Mouse (Mus musculus): ENCODE data around the gene Bbc3. TPM values are rescaled to one million over a fixed set of nuclear protein-coding genes. Genes with fewer than 3 reads are reported as not detected.

Bbc3 gene
- polyA plus RNA-seq, 1 experiment from 2014 or later, result 10.4 TPM

DNA sequence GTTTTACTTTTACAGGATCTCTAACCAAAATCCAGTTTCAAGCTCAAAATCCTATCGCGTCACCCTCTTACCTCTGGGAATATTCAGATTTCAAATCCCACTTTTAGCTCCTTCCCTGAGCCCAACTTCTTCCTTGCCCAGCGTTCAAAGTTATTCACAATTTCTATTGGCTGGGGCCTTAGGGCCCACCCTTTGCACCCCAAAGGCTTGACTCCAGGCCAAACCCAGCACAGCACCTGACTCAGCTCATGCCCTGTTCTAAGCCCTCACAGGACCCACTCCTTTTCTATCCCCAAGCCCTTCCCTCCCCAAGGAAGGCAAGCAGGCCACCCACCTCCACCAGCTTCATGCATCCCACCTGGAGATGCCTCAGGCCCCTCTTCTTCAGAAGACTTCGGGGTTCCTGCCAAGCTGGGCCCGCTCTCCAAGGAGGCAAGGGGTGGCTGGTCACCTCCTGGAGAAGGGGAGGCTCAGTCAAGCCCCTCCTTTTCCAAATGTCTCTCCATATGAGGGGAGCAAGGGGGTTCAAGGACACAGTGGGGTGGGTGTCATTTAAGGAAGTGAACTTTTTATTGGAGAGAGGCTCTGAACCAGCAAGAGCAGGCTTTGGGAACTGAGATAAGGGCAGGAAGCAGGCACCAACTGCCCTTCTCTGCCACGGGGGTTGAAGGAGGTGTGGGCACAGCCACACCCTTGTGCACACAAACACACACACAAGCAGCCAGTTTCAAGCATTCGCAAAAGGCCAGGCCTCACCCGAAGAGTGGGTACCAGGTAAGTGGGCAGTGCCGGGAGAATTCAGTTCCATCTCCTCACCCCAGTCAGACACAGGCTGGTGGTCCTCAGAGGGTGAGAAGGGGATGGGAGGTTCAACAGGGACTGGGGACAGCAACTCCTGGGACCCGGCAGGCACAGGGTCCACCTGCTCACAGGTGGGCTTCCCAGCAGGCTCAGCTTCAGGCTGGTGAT lies 33.0 kb upstream of the Bbc3 start:
- H3K4me3 ChIP-seq, result no peak overlapping the region
- H3K4me2 ChIP-seq, result no peak overlapping the region
- WGBS, result 81% methylated on average over 10 of the region's 10 CpGs
- H3K27ac ChIP-seq (ENCODE audit: poor library complexity, severe bottlenecking), result no peak overlapping the region
- H3K36me3 ChIP-seq, result peaks cover 52% of the 10 kb centered on the region
- ATAC-seq (ENCODE audit: insufficient number of reproducible peaks, low FRiP score), result no peak
- no peaks in the 10 kb centered on the region for H3K9me3 ChIP-seq (replicated peaks)
- peaks cover 32% of the 10 kb centered on the region for H3K4me1 ChIP-seq (replicated peaks)
- H3K9ac ChIP-seq, result peak overlapping the region; percentile 21; the same call in 1 of the 2 replicates
- H3K27me3 ChIP-seq (replicated peaks), result no peaks in the 10 kb centered on the region

- WGBS, result 85% methylated on average over 11 of the region's 11 CpGs
- no peaks in the 10 kb centered on the region for H3K27me3 ChIP-seq (replicated peaks)
- no peak overlapping the region for H3K4me3 ChIP-seq
- no peaks in the 10 kb centered on the region for H3K9me3 ChIP-seq (replicated peaks)
- peaks cover 12% of the 10 kb centered on the region for H3K4me1 ChIP-seq (replicated peaks)
- no peak for ATAC-seq (ENCODE audit: insufficient number of reproducible peaks, low FRiP score)
- H3K9ac ChIP-seq, result no peak overlapping the region
- H3K4me2 ChIP-seq, result no peak overlapping the region
- H3K36me3 ChIP-seq, result peaks cover 84% of the 10 kb centered on the region
- H3K27ac ChIP-seq (ENCODE audit: poor library complexity, severe bottlenecking), result no peak overlapping the region
These were observed 27.5 kb upstream of the Bbc3 start for GRCm38 (mm10) chr7:16280721-16281120.

GRCm38 (mm10) chr7:16282334-16282733 lies 25.9 kb upstream of the Bbc3 start:
- H3K27me3 ChIP-seq (replicated peaks), result no peaks in the 10 kb centered on the region
- no peak overlapping the region for H3K4me2 ChIP-seq
- H3K36me3 ChIP-seq, result peaks cover 68% of the 10 kb centered on the region
- no peaks in the 10 kb centered on the region for H3K9me3 ChIP-seq (replicated peaks)
- peaks cover 12% of the 10 kb centered on the region for H3K4me1 ChIP-seq (replicated peaks)
- 91% methylated on average over 13 of the region's 13 CpGs for WGBS
- ATAC-seq (ENCODE audit: insufficient number of reproducible peaks, low FRiP score), result no peak
- H3K4me3 ChIP-seq, result no peak overlapping the region
- H3K27ac ChIP-seq (ENCODE audit: poor library complexity, severe bottlenecking), result no peak overlapping the region
- H3K9ac ChIP-seq, result no peak overlapping the region

DNA sequence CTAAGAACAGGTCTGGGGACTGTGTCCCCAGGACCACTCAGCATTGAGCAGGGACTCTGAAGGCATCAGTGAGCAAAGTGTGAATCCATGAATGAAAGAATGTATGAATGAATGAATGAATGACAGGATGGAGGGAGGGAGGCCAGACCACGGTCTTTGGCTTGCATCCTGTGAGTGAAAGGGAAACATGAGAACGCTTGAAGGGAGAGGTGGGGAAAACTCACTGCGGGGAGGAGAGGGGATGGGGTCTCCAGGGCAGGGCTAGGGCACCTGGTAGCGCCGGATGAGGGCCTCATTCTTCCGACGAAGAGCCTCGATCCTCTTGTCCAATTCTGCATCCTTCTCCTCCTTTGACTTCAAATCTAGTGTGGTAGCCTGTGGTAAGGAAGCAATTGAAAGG lies 24.2 kb upstream of the Bbc3 start:
- no peak for ATAC-seq (ENCODE audit: insufficient number of reproducible peaks, low FRiP score)
- no peak overlapping the region for H3K4me3 ChIP-seq
- WGBS, result 92% methylated on average over 8 of the region's 8 CpGs
- no peak overlapping the region for H3K4me2 ChIP-seq
- peaks cover 51% of the 10 kb centered on the region for H3K36me3 ChIP-seq
- peaks cover 12% of the 10 kb centered on the region for H3K4me1 ChIP-seq (replicated peaks)
- no peaks in the 10 kb centered on the region for H3K27me3 ChIP-seq (replicated peaks)
- H3K27ac ChIP-seq (ENCODE audit: poor library complexity, severe bottlenecking), result no peak overlapping the region
- H3K9me3 ChIP-seq (replicated peaks), result no peaks in the 10 kb centered on the region
- H3K9ac ChIP-seq, result no peak overlapping the region

DNA sequence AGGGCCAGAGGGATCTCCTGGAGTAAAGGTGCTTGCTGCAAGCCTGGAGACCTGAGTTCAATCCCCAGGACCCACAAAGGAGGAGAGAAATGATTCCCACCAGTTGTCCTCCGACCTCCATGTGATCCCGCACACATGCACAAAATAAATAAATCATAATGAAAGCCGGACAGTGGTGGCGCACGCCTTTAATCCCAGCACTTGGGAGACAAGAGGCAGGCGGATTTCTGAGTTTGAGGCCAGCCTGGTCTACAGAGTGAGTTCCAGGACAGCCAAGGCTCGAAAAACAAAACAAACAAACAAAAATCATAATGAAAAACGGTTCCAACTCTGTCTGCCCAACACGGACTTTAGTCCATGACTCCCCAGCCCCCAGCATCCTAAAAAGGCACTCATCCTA lies 23.3 kb upstream of the Bbc3 start:
- Histone ChIP-seq H3K9ac (peak overlapping the region; percentile 14; the same call in 1 of the 2 replicates), H3K4me1 (replicated peaks) (peaks cover 12% of the 10 kb centered on the region), H3K4me3 (peak overlapping the region; percentile 64), H3K27me3 (replicated peaks) (no peaks in the 10 kb centered on the region), H3K36me3 (peaks cover 44% of the 10 kb centered on the region), H3K27ac (ENCODE audit: poor library complexity, severe bottlenecking) (peak overlapping the region; percentile 95; the same call in 1 of the 2 replicates), H3K4me2 (peak overlapping the region; percentile 72), H3K9me3 (replicated peaks) (no peaks in the 10 kb centered on the region)
- 71% methylated on average over 9 of the region's 9 CpGs for WGBS
- no peak for ATAC-seq (ENCODE audit: insufficient number of reproducible peaks, low FRiP score)

DNA sequence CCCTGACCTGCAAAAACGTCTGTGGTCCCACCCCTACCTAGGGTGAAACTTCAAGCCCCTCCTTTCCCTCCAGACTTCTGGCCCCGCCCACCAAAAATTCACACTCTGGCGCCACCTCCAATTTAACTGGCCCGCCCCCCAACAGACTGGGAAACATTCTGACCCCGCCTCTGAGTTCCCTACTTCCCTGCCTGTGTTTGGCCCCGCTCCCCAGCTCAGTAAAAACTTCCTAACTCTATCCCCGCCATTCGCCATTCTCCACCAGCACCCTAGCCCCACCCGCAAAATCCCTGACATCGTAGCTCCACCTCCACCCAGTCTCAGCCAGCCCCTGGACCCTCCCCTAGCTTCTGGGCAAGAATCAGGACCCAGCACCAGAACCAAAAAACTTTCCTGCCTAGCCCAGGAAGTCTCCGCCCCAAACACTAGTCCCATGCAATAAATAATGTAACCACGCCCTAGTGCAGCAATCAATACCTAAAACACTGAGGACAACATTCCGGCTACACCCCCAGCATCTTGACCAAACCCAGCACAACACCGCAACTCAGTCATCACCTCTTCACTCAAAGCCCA lies 22.7 kb upstream of the Bbc3 start:
- peaks cover 38% of the 10 kb centered on the region for H3K36me3 ChIP-seq
- H3K4me3 ChIP-seq, result peak overlapping the region; percentile 64
- H3K27me3 ChIP-seq (replicated peaks), result no peaks in the 10 kb centered on the region
- peak; percentile 39 for ATAC-seq (ENCODE audit: insufficient number of reproducible peaks, low FRiP score)
- WGBS, result 2% methylated on average over 14 of the region's 14 CpGs
- H3K9ac ChIP-seq, result peak overlapping the region; percentile 14; the same call in 1 of the 2 replicates
- peak overlapping the region; percentile 95 for H3K27ac ChIP-seq (ENCODE audit: poor library complexity, severe bottlenecking)
- peak overlapping the region; percentile 72 for H3K4me2 ChIP-seq
- peaks cover 12% of the 10 kb centered on the region for H3K4me1 ChIP-seq (replicated peaks)
- H3K9me3 ChIP-seq (replicated peaks), result no peaks in the 10 kb centered on the region

DNA sequence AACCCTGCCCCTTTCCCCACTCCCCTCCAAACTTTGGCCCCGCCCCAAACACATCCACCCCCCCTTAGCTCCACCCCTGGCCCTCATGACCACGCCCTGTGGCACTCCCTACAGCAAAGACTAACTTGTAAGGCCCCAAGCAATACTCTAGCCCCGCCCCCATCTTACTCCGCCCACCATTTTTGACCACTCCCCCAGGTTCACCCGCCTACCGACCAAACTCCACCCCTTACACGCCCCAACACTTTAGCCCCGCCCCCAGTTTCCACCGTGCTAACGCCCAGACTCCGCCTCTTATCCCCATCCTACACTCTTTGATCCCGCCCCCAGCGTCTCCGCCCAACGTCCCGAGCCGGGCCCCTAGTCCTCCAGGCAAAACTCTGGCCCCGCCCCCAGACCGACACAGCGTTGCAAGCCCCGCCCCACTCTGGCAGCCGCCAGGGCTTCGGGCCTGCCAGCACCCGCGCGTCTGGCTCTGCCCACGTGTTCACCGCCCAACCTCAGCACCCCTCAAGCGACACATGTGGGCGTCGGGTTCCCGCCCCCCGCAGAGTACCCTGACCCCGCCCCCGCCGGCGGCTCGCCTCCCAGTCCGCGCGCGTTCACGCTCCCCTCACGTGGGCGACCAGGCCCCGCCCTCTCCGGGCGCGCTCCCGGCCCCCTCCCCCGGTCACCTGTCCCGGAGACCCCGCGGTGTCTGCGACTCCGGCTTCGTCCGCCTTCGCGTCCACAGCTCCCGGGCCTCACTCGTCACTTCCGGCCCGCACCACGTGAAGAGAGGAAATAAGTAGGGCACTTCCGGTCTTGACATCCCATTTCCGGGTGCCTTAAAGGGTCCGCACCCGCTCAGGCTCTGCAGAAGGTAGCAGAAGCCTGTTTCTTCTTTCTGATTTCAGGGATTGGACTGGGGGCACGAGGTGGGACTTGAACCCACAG lies 21.9 kb upstream of the Bbc3 start, which contains the start of gene Ccdc9:
TSS of gene Ccdc9 (minus strand) at position 770 of the 936 bp plus-strand sequence.
- H3K4me2 ChIP-seq, result peak within 1 kb of the TSS; percentile 72
- no peaks in the 10 kb centered on the region for H3K9me3 ChIP-seq (replicated peaks)
- peak within 1 kb of the TSS; percentile 95 for H3K27ac ChIP-seq (ENCODE audit: poor library complexity, severe bottlenecking)
- ATAC-seq (ENCODE audit: insufficient number of reproducible peaks, low FRiP score), result peak; percentile 93
- under 1% methylated on average over 69 of the region's 70 CpGs for WGBS
- H3K36me3 ChIP-seq, result peaks cover 30% of the 10 kb centered on the region
- H3K4me1 ChIP-seq (replicated peaks), result peaks cover 12% of the 10 kb centered on the region
- peak within 1 kb of the TSS; percentile 64 for H3K4me3 ChIP-seq
- peak within 1 kb of the TSS; percentile 72 for H3K9ac ChIP-seq
- H3K27me3 ChIP-seq (replicated peaks), result no peaks in the 10 kb centered on the region

DNA sequence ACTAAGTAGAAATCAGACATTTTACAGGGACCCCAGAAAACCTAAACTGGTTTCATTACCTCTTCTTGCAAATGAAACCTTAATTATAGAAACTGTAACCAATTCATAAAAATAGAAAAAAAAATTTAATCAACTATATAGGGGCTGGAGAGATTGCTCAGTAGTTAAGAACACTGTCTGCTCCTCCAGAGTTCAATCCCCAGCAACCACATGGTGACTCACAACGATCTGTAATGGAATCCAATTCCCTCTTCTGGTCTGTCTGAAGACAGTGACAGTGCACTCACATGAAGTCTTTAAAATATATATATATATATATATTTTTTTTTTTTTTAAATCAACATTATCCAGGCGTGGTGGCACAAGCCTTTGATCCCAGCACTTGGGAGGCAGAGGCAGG lies 21.2 kb upstream of the Bbc3 start:
- H3K9ac ChIP-seq, result 0 out of 2 replicates have a peak overlapping the region, but pooled peaks have one; percentile 72
- H3K27ac ChIP-seq (ENCODE audit: poor library complexity, severe bottlenecking), result peak overlapping the region; percentile 95
- peak overlapping the region; percentile 72 for H3K4me2 ChIP-seq
- H3K4me3 ChIP-seq, result peak overlapping the region; percentile 64
- no peak for ATAC-seq (ENCODE audit: insufficient number of reproducible peaks, low FRiP score)
- no peaks in the 10 kb centered on the region for H3K27me3 ChIP-seq (replicated peaks)
- H3K4me1 ChIP-seq (replicated peaks), result peaks cover 12% of the 10 kb centered on the region
- H3K36me3 ChIP-seq, result peaks cover 23% of the 10 kb centered on the region
- no peaks in the 10 kb centered on the region for H3K9me3 ChIP-seq (replicated peaks)
- 86% methylated on average over 2 of the region's 2 CpGs for WGBS

GRCm38 (mm10) chr7:16287791-16288190 lies 20.4 kb upstream of the Bbc3 start:
- Histone ChIP-seq H3K9me3 (replicated peaks) (no peaks in the 10 kb centered on the region), H3K36me3 (peaks cover 15% of the 10 kb centered on the region), H3K27ac (ENCODE audit: poor library complexity, severe bottlenecking) (no peak overlapping the region), H3K9ac (no peak overlapping the region), H3K4me3 (no peak overlapping the region), H3K27me3 (replicated peaks) (no peaks in the 10 kb centered on the region), H3K4me1 (replicated peaks) (peaks cover 12% of the 10 kb centered on the region), H3K4me2 (no peak overlapping the region)
- ATAC-seq (ENCODE audit: insufficient number of reproducible peaks, low FRiP score), result no peak
- 52% methylated on average over 1 of the region's 1 CpGs for WGBS

DNA sequence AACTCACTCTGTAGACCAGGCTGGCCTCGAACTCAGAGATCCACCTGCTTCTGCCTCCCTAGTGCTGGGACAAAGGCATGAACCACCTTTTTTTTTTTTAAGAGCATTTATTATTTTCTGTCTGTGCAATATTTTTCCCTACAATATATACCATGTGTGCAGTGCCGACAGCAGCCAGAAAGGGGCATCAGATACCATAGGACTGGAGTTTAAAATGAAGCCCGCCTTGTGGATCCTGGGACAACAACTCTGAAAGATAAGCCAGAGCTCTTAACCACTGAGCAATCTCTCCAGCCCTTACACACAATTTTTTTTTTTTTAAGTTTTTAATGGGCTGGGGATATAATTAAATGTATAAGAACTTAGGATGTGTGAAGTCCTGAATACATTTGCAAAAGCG lies 13.8 kb upstream of the Bbc3 start:
- Histone ChIP-seq H3K9ac (peak overlapping the region; percentile 68; the same call in 1 of the 2 replicates), H3K4me2 (peak overlapping the region; percentile 87), H3K4me1 (replicated peaks) (peaks cover 27% of the 10 kb centered on the region), H3K36me3 (no peaks in the 10 kb centered on the region), H3K27me3 (replicated peaks) (no peaks in the 10 kb centered on the region), H3K4me3 (peak overlapping the region; percentile 59), H3K27ac (ENCODE audit: poor library complexity, severe bottlenecking) (peak overlapping the region; percentile 93), H3K9me3 (replicated peaks) (no peaks in the 10 kb centered on the region)
- WGBS, result 26% methylated on average over 4 of the region's 4 CpGs
- ATAC-seq (ENCODE audit: insufficient number of reproducible peaks, low FRiP score), result 0 out of 2 replicates have a peak, but pooled peaks have one; percentile 29
